Comparison of ENCODE assay signal across 24 mouse cellular contexts in genomic region chr12:33096017-33096416, GRCm38 (mm10). TPM values are rescaled to one million over a fixed set of nuclear protein-coding genes. Genes with fewer than 3 reads are reported as not detected.
A peak's percentile ranks its signal among the peaks of the same experiment; 100 is the strongest.
DNase-seq lines count a peak whose midpoint lies in the region; ATAC-seq and TF ChIP-seq lines count a peak whose summit lies in the region.
"Had no signal": no experiment of that assay in that cellular context is flagged by ENCODE, and none has a peak within 500 bp of the region (broad histone marks: within the 10 kb centered on the region; RNA-seq: fewer than 3 reads in every experiment).

No protein-coding gene starts in this region.

- peaks cover 30 to 46% of the 10 kb centered on the region in 2 experiments for H3K4me1 ChIP-seq in CH12.LX (ENCODE audit: control insufficient read depth in 1 of 2, insufficient read depth in 2 of 2)
- H3K4me1 ChIP-seq: embryonic facial prominence, embryonic 10.5 days; embryonic facial prominence, embryonic 12.5 days; forebrain, embryonic 13.5 days had no signal

- TF ChIP-seq RAD21 in CH12.LX (IDR thresholded peaks at IDR 0.05; ENCODE audit: low read depth, low read length) = no peak

- no peak for TF ChIP-seq POLR2A in CH12.LX (IDR thresholded peaks at IDR 0.05; ENCODE audit: low read depth, low read length)

- no peaks in the 10 kb centered on the region for H3K79me2 ChIP-seq in CH12.LX (replicated peaks; ENCODE audit: control insufficient read depth, extremely low read depth, insufficient read depth, poor library complexity, severe bottlenecking)

- H3K4me3 ChIP-seq in CH12.LX (replicated peaks in 1 of 3; ENCODE audit: low read depth in 2 of 3, low read length in 2 of 3, poor library complexity in 1 of 3) = no peak overlapping the region
- H3K4me3 ChIP-seq: embryonic facial prominence, embryonic 10.5 days; embryonic facial prominence, embryonic 12.5 days; forebrain, embryonic 13.5 days; forebrain, embryonic 15.5 days had no signal

- no peak for ATAC-seq in megakaryocyte, adult 5-6 weeks (ENCODE audit: poor library complexity, severe bottlenecking)
- ATAC-seq: activated CD4-positive, CD25-positive, alpha-beta regulatory T cell, adult 4 months; forebrain, embryonic 13.5 days; forebrain, embryonic 15.5 days; Patski had no signal

- H3K9ac ChIP-seq in CH12.LX (ENCODE audit: insufficient read depth, low read depth) = no peak overlapping the region
- H3K9ac ChIP-seq: embryonic facial prominence, embryonic 12.5 days; forebrain, embryonic 13.5 days; forebrain, embryonic 15.5 days had no signal

- H3K9me3 ChIP-seq in CH12.LX (replicated peaks; ENCODE audit: low read length) = no peaks in the 10 kb centered on the region
- H3K9me3 ChIP-seq: embryonic facial prominence, embryonic 10.5 days; embryonic facial prominence, embryonic 12.5 days; forebrain, embryonic 13.5 days; forebrain, embryonic 15.5 days; G1E had no signal

- H3K27me3 ChIP-seq in CH12.LX (replicated peaks) = no peaks in the 10 kb centered on the region
- H3K27me3 ChIP-seq: embryonic facial prominence, embryonic 12.5 days; forebrain, embryonic 15.5 days had no signal

- peak; percentile 54 for DNase-seq in CH12.LX (ENCODE audit: extremely low read depth)
- DNase-seq in retina, embryonic 14.5 days (ENCODE audit: low spot score) = peak; percentile 25
- peak; percentile 9 for DNase-seq in skeletal muscle tissue, adult 2 months (ENCODE audit: low read depth, low spot score)
- DNase-seq in thymus, postnatal 10 days (ENCODE audit: low spot score in 2 of 2) = no peak
- no peak for DNase-seq in lung, postnatal 14 days
- DNase-seq: adrenal gland, adult 8-10 months; adrenal gland, postnatal 14 days; adrenal gland, postnatal 36 days; cerebellum, adult 11-12 months; cerebellum, adult 2 months; cerebellum, adult 9-10 months; cerebellum, postnatal 10 days; cerebellum, postnatal 25 days had no signal

- TF ChIP-seq EP300 in CH12.LX (IDR thresholded peaks at IDR 0.05; ENCODE audit: low read length) = peak; percentile 36; the same call in 1 of the 2 replicates

- no peak overlapping the region for H3K27ac ChIP-seq in CH12.LX (ENCODE audit: insufficient read depth, low read depth)
- H3K27ac ChIP-seq: embryonic facial prominence, embryonic 10.5 days; embryonic facial prominence, embryonic 12.5 days; forebrain, embryonic 13.5 days; forebrain, embryonic 15.5 days had no signal

- H3K36me3 ChIP-seq in CH12.LX (replicated peaks in 1 of 2; ENCODE audit: control insufficient read depth in 1 of 2, insufficient read depth in 1 of 2, low read length in 1 of 2) = no peaks in the 10 kb centered on the region
- H3K36me3 ChIP-seq: embryonic facial prominence, embryonic 10.5 days; embryonic facial prominence, embryonic 12.5 days; forebrain, embryonic 15.5 days; G1E had no signal

- no peak overlapping the region for H3K4me2 ChIP-seq in CH12.LX (ENCODE audit: insufficient read depth, low read depth, poor library complexity, severe bottlenecking)
- H3K4me2 ChIP-seq: embryonic facial prominence, embryonic 12.5 days; forebrain, embryonic 13.5 days; forebrain, embryonic 15.5 days had no signal

- in situ Hi-C loops in CH12.LX (cut with MboI; ENCODE audit: low pct_ligation_motif_present, low pct_unique_long_range_greater_than_20kb, low sequenced_read_pairs) = no loop called here

- no peak for TF ChIP-seq CTCF in CH12.LX (conservative IDR thresholded peaks at IDR 0.05 in 1 of 2, IDR thresholded peaks at IDR 0.05 in 1 of 2; ENCODE audit: low read depth in 2 of 2, low read length in 2 of 2)

- dilution Hi-C loops in CH12.LX (cut with MboI; ENCODE audit: extremely low pct_ligation_motif_present, extremely low pct_unique_long_range_greater_than_20kb, low sequenced_read_pairs) = no loop called here

TF ChIP-seq in CH12.LX, 34 proteins besides CTCF, POLR2A, EP300 and RAD21:
- no peak for TF ChIP-seq USF2 (conservative IDR thresholded peaks at IDR 0.05; ENCODE audit: low read depth, low read length)
- TF ChIP-seq BHLHE40 (IDR thresholded peaks at IDR 0.05; ENCODE audit: low read depth, low read length) = peak; percentile 82
- TF ChIP-seq MAFK (IDR thresholded peaks at IDR 0.05; ENCODE audit: insufficient replicate concordance, low read length) = no peak
- TF ChIP-seq ETS1 (conservative IDR thresholded peaks at IDR 0.05; ENCODE audit: low read depth, low read length) = 0 out of 2 replicates have a peak, but pooled peaks have one; percentile 9
- TF ChIP-seq GABPA (IDR thresholded peaks at IDR 0.05; ENCODE audit: insufficient replicate concordance, low read depth, low read length) = no peak
- TF ChIP-seq RCOR1 (conservative IDR thresholded peaks at IDR 0.05; ENCODE audit: low read depth, low read length) = no peak
- TF ChIP-seq SMC3 (IDR thresholded peaks at IDR 0.05; ENCODE audit: low read depth, low read length) = no peak
- no peak for TF ChIP-seq IRF4 (IDR thresholded peaks at IDR 0.05; ENCODE audit: low read depth, low read length)
- TF ChIP-seq MEF2A (IDR thresholded peaks at IDR 0.05; ENCODE audit: borderline replicate concordance, low read depth, low read length) = peak; percentile 84
- TF ChIP-seq E2F4 (IDR thresholded peaks at IDR 0.05; ENCODE audit: insufficient replicate concordance, low read depth, low read length) = no peak

RNA-seq across cellular contexts. Expression of gene Cdhr3, which starts 3.3 kb away (rescaled TPM):
- not detected in 2 replicates for total RNA-seq in CH12.LX (2012; rRNA removed)
- 0.09 and 0.16 TPM in 2 replicates for total RNA-seq in CH12.LX (2014; rRNA removed)
- polyA plus RNA-seq in CH12.LX (2012; ENCODE audit: insufficient read length, low read depth) = 0.79 and 1.3 TPM in 2 replicates
- total RNA-seq in megakaryocyte, adult 5-6 weeks (2015) = not detected in 2 replicates
- not detected in 2 replicates for total RNA-seq in megakaryocyte, adult 5-6 weeks (2017)
- total RNA-seq: adrenal gland, adult 18-20 months; adrenal gland, postnatal 14 days had no signal
- polyA plus RNA-seq: C2C12; embryonic facial prominence, embryonic 10.5 days; embryonic facial prominence, embryonic 12.5 days; forebrain, embryonic 11.5 days; G1E; Patski had no signal

RNA-seq across cellular contexts. Expression of gene Atxn7l1, which starts 51.5 kb away (rescaled TPM):
- 8.6 and 9.7 TPM in 2 replicates for total RNA-seq in CH12.LX (2012; rRNA removed)
- total RNA-seq in CH12.LX (2014; rRNA removed) = 8.2 and 9.0 TPM in 2 replicates
- 51.3 and 55.7 TPM in 2 replicates for polyA plus RNA-seq in CH12.LX (2012; ENCODE audit: insufficient read length, low read depth)
- 109 and 115 TPM in 2 replicates for total RNA-seq in megakaryocyte, adult 5-6 weeks (2015)
- total RNA-seq in megakaryocyte, adult 5-6 weeks (2017) = 50.0 and 60.4 TPM in 2 replicates

Comparison
In these comparisons a context has a peak if more than half of its experiments do, and no peak if none do; other contexts are left out.
1. DNase-seq: peak in CH12.LX (single experiment), retina, embryonic 14.5 days (single experiment) and skeletal muscle tissue, adult 2 months (single experiment); none in thymus, postnatal 10 days (0 of 2) and lung, postnatal 14 days (single experiment).
2. RNA of gene Atxn7l1, which starts 51.5 kb away (total RNA-seq): 50.0 to 115 TPM in megakaryocyte, adult 5-6 weeks; 8.2 to 9.7 TPM in CH12.LX; every median in the first group is over 4 times any median in the second.